Mouse (Mus musculus): ENCODE data around the gene Hoxb3.

DNA sequence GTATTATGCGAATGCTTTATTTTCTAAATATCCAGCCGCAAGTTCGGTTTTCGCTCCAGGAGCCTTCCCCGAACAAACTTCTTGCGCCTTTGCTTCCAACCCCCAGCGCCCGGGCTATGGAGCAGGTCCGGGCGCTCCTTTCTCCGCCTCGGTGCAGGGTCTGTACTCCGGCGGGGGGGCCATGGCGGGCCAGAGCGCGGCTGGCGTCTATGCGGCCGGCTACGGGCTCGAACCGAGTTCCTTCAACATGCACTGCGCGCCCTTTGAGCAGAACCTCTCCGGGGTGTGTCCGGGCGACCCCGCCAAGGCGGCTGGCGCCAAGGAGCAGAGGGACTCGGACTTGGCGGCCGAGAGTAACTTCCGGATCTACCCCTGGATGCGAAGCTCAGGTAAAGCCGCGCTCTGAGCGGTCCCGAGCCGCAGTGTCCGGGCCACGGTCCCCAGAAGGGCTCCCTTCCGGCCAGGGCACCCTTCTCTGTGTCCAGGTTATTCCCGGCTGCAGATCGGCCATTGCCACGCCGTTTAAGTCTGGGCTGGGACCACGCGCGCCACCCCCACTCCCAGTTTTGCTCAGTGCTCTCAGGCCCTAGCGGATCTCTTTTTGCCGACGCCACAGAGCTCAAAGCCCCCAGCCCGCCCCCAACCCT, 36.3 kb upstream of the Hoxb3 start:
- TF ChIP-seq POLR2A (IDR thresholded peaks at IDR 0.05; ENCODE audit: control insufficient read depth, low read depth, low read length) (no peak), CTCF (IDR thresholded peaks at IDR 0.05; ENCODE audit: control insufficient read depth, insufficient read depth, insufficient replicate concordance, low read depth, low read length) (no peak)
